Mouse (Mus musculus) megakaryocyte, embryonic 14.5 days (primary cell): ENCODE data around the gene Gab3.

Source experiments
- FLI1 ChIP-seq: IDR thresholded peaks from 2 replicates; pipeline ENCODE4 v1.6.1; 2012; ENCODE audit warnings: low read length, inconsistent platforms, mixed read lengths
- GATA1 ChIP-seq: IDR thresholded peaks from 3 replicates; pipeline ENCODE4 v1.6.1; 2012; ENCODE audit warnings: mixed read lengths, low read length, inconsistent platforms, borderline replicate concordance

DNA sequence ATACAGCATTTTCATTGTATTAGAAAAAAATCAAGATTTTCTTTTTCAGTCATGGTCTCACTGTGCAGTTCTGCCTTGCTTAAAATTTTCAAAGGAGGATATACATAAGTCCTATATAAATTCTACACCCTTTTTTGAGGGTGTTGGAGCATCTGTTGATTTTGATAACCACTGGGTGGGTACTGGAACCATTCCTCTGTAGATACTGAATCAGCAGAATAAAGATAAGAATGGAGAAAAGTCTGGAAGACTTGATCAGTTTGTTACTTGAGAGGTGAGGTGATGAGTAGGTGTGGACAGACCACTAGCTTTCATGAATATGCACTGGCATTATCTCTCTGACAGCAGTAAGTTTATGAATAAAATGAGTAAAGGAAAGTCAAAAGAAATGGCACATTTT, 30.3 kb upstream of the Gab3 start:
- TF ChIP-seq GATA1 (no peak), FLI1 (no peak)
